Mouse (Mus musculus) CD4-positive naive resting alpha-beta T cell, adult 57 days (primary cell): Measurements from ENCODE around the gene Otx2. TPM values are rescaled to one million over a fixed set of nuclear protein-coding genes. Genes with fewer than 3 reads are reported as not detected.

Source experiments
- total RNA-seq: library from RNA; stranded (reverse); gene quantifications from one replicate; pipeline ENCODE4 v1.2.4, GENCODE M21; 2023

Otx2 gene
- not detected for total RNA-seq

GRCm38 (mm10) chr14:48673541-48673940 is at the start of gene Otx2:
Gene Otx2, minus strand, starts transcription at chr14:48673819.

Other genes starting within 250 kb of the Otx2 start
- gene Tmem260, start 227.7 kb downstream of the Otx2 start, total RNA-seq, result 33.9 TPM